Mouse (Mus musculus) forebrain, embryonic 10.5 days (tissue): Measurements from ENCODE around the gene Yy1. TPM values are rescaled to one million over a fixed set of nuclear protein-coding genes. Genes with fewer than 3 reads are reported as not detected.

Source experiments
- DNase-seq: peaks from one replicate; pipeline ENCODE4 v3.0.0-alpha.2; 2017; ENCODE audit warnings: low spot score; ENCODE audit errors: extremely low spot score
- H3K27ac ChIP-seq: fragments of 300-500 bp; sonication (generic); 2 replicates; pipeline ENCODE4 v1.5.1; 2016; ENCODE audit warnings: mild to moderate bottlenecking
- H3K27me3 ChIP-seq: fragments of 300-500 bp; sonication (generic); 2 replicates; pipeline ENCODE4 v1.6.1; 2016; ENCODE audit warnings: mild to moderate bottlenecking; ENCODE audit not compliant: poor library complexity, severe bottlenecking
- H3K36me3 ChIP-seq: fragments of 300-500 bp; sonication (generic); replicated peaks from 2 replicates; pipeline ENCODE4 v1.6.1; 2016; ENCODE audit warnings: mild to moderate bottlenecking, moderate library complexity
- H3K4me1 ChIP-seq: fragments of 300-500 bp; sonication (generic); 2 replicates; pipeline ENCODE4 v1.6.1; 2016
- H3K4me3 ChIP-seq: fragments of 300-500 bp; sonication (generic); 2 replicates; pipeline ENCODE4 v1.5.1; 2016; ENCODE audit warnings: mild to moderate bottlenecking, moderate library complexity
- H3K9me3 ChIP-seq: fragments of 300-500 bp; sonication (generic); 2 replicates; pipeline ENCODE4 v1.6.1; 2016; ENCODE audit warnings: mild to moderate bottlenecking, moderate library complexity
- WGBS: fragments of 180-500 bp; shearing (Covaris S2); methylation state at CpG from one replicate; pipeline ENCODE4 v1.1.7; 2016; 5-methylcytosine and 5-hydroxymethylcytosine counted together
- polyA plus RNA-seq: library from polyadenylated mRNA; unstranded; fragments of >200 nt; fragmentation: Nextera tagmentation; extraction: Ambion mirVana; gene quantifications from 2 replicates; pipeline ENCODE4 v1.2.1, GENCODE M21; 2016

The Yy1 gene
- polyA plus RNA-seq, 1 experiment from 2014 or later: 15.4 TPM

GRCm38 (mm10) chr12:108760500-108761020, 32.2 kb upstream of the Yy1 start:
- Histone ChIP-seq H3K36me3 (no peaks in the 10 kb centered on the region), H3K4me1 (peaks cover 17% of the 10 kb centered on the region), H3K4me3 (no peak overlapping the region), H3K27me3 (no peaks in the 10 kb centered on the region), H3K9me3 (no peaks in the 10 kb centered on the region), H3K27ac (no peak overlapping the region)
- 78% methylated on average over 9 of the region's 9 CpGs for WGBS
- DNase-seq: no peak

- H3K4me1 ChIP-seq: peaks cover 24% of the 10 kb centered on the region
- H3K4me3 ChIP-seq: no peak overlapping the region
- H3K9me3 ChIP-seq: no peaks in the 10 kb centered on the region
- no peak for DNase-seq
- H3K27ac ChIP-seq: no peak overlapping the region
- no peaks in the 10 kb centered on the region for H3K27me3 ChIP-seq
- H3K36me3 ChIP-seq: no peaks in the 10 kb centered on the region
- 80% methylated on average over 4 of the region's 4 CpGs for WGBS
Measured at GRCm38 (mm10) chr12:108761209-108761608, 31.6 kb upstream of the Yy1 start.

- H3K4me1 ChIP-seq: peaks cover 28% of the 10 kb centered on the region
- no peak overlapping the region for H3K27ac ChIP-seq
- 81% methylated on average over 4 of the region's 4 CpGs for WGBS
- no peaks in the 10 kb centered on the region for H3K27me3 ChIP-seq
- DNase-seq: no peak
- no peaks in the 10 kb centered on the region for H3K9me3 ChIP-seq
- H3K4me3 ChIP-seq: no peak overlapping the region
- H3K36me3 ChIP-seq: no peaks in the 10 kb centered on the region
Measured at GRCm38 (mm10) chr12:108761665-108762064, 31.1 kb upstream of the Yy1 start.

- H3K27ac ChIP-seq: no peak overlapping the region
- no peaks in the 10 kb centered on the region for H3K9me3 ChIP-seq
- H3K27me3 ChIP-seq: no peaks in the 10 kb centered on the region
- whole genome bisulfite sequencing: 70% methylated on average over 9 of the region's 9 CpGs
- H3K36me3 ChIP-seq: no peaks in the 10 kb centered on the region
- H3K4me3 ChIP-seq: no peak overlapping the region
- DNase-seq: no peak
- H3K4me1 ChIP-seq: peaks cover 22% of the 10 kb centered on the region
Measured at GRCm38 (mm10) chr12:108763057-108763796, 29.5 kb upstream of the Yy1 start.

GRCm38 (mm10) chr12:108764917-108765678, 27.7 kb upstream of the Yy1 start:
- no peak for DNase-seq
- no peaks in the 10 kb centered on the region for H3K36me3 ChIP-seq
- no peak overlapping the region for H3K27ac ChIP-seq
- 79% methylated on average over 22 of the region's 22 CpGs for WGBS
- H3K4me3 ChIP-seq: peak overlapping the region; percentile 32
- no peaks in the 10 kb centered on the region for H3K27me3 ChIP-seq
- H3K9me3 ChIP-seq: no peaks in the 10 kb centered on the region
- H3K4me1 ChIP-seq: peaks cover 19% of the 10 kb centered on the region

- H3K9me3 ChIP-seq: no peaks in the 10 kb centered on the region
- H3K27ac ChIP-seq: peak overlapping the region; percentile 45
- no peak for DNase-seq
- no peaks in the 10 kb centered on the region for H3K27me3 ChIP-seq
- peaks cover 5% of the 10 kb centered on the region; the same call in 1 of the 2 replicates for H3K36me3 ChIP-seq
- peak overlapping the region; percentile 32 for H3K4me3 ChIP-seq
- H3K4me1 ChIP-seq: peaks cover 19% of the 10 kb centered on the region
- WGBS: 37% methylated on average over 14 of the region's 14 CpGs
Measured at GRCm38 (mm10) chr12:108765751-108766221, 27.0 kb upstream of the Yy1 start.

- Histone ChIP-seq H3K9me3 (no peaks in the 10 kb centered on the region), H3K27me3 (no peaks in the 10 kb centered on the region), H3K4me1 (peaks cover 19% of the 10 kb centered on the region), H3K36me3 (peaks cover 5% of the 10 kb centered on the region; the same call in 1 of the 2 replicates), H3K4me3 (peak overlapping the region; percentile 32; the same call in 1 of the 2 replicates), H3K27ac (peak overlapping the region; percentile 45; the same call in 1 of the 2 replicates)
- no peak for DNase-seq
- WGBS: 66% methylated on average over 10 of the region's 10 CpGs
Measured at GRCm38 (mm10) chr12:108766316-108766715, 26.5 kb upstream of the Yy1 start.

- Histone ChIP-seq H3K9me3 (no peaks in the 10 kb centered on the region), H3K27me3 (no peaks in the 10 kb centered on the region), H3K4me3 (no peak overlapping the region), H3K4me1 (peaks cover 19% of the 10 kb centered on the region), H3K27ac (no peak overlapping the region), H3K36me3 (peaks cover 8% of the 10 kb centered on the region)
- 65% methylated on average over 7 of the region's 7 CpGs for WGBS
- DNase-seq: no peak
Measured at GRCm38 (mm10) chr12:108766866-108767265, 25.9 kb upstream of the Yy1 start.

GRCm38 (mm10) chr12:108768196-108768854, 24.4 kb upstream of the Yy1 start:
- Histone ChIP-seq H3K9me3 (no peaks in the 10 kb centered on the region), H3K27ac (no peak overlapping the region), H3K36me3 (peaks cover 22% of the 10 kb centered on the region), H3K27me3 (no peaks in the 10 kb centered on the region), H3K4me3 (no peak overlapping the region), H3K4me1 (peaks cover 19% of the 10 kb centered on the region)
- 91% methylated on average over 11 of the region's 11 CpGs for WGBS
- no peak for DNase-seq

GRCm38 (mm10) chr12:108780108-108780877, 12.5 kb upstream of the Yy1 start:
- peaks cover 94% of the 10 kb centered on the region for H3K36me3 ChIP-seq
- H3K4me3 ChIP-seq: no peak overlapping the region

GRCm38 (mm10) chr12:108785161-108785560, 7.6 kb upstream of the Yy1 start:
- DNase-seq: no peak
- 92% methylated on average over 4 of the region's 4 CpGs for WGBS
- H3K27ac ChIP-seq: no peak overlapping the region
- H3K27me3 ChIP-seq: no peaks in the 10 kb centered on the region
- peaks cover 71% of the 10 kb centered on the region for H3K36me3 ChIP-seq
- peaks cover 29% of the 10 kb centered on the region for H3K9me3 ChIP-seq
- no peak overlapping the region for H3K4me3 ChIP-seq
- no peaks in the 10 kb centered on the region; the same call in 1 of the 2 replicates for H3K4me1 ChIP-seq

More at GRCm38 (mm10) chr12:108780108-108780877, 12.5 kb upstream of the Yy1 start:
- H3K27me3 ChIP-seq: no peaks in the 10 kb centered on the region
- no peak for DNase-seq
- no peak overlapping the region for H3K27ac ChIP-seq
- no peaks in the 10 kb centered on the region for H3K4me1 ChIP-seq
- H3K9me3 ChIP-seq: peaks cover 45% of the 10 kb centered on the region
- WGBS: 90% methylated on average over 7 of the region's 7 CpGs

- Histone ChIP-seq H3K4me3 (no peak overlapping the region), H3K27ac (no peak overlapping the region), H3K4me1 (peaks cover 15% of the 10 kb centered on the region), H3K27me3 (no peaks in the 10 kb centered on the region), H3K9me3 (peaks cover 24% of the 10 kb centered on the region), H3K36me3 (peaks cover 49% of the 10 kb centered on the region)
- 92% methylated on average over 2 of the region's 2 CpGs for WGBS
- DNase-seq: no peak
Measured at GRCm38 (mm10) chr12:108787329-108787728, 5.4 kb upstream of the Yy1 start.
